Mouse (Mus musculus): ENCODE data around the gene 2810408A11Rik. TPM values are rescaled to one million over a fixed set of nuclear protein-coding genes. Genes with fewer than 3 reads are reported as not detected.

Gene 2810408A11Rik
- total and polyA plus RNA-seq, 3 experiments: 0.81 to 1.3 TPM; not detected in 1

GRCm38 (mm10) chr11:69911701-69912100, 10.9 kb upstream of the 2810408A11Rik start (continued):
- no peak for TF ChIP-seq MAZ (IDR thresholded peaks at IDR 0.05; ENCODE audit: low read depth, low read length)

GRCm38 (mm10) chr11:69910781-69911560, 10.2 kb upstream of the 2810408A11Rik start:
- Histone ChIP-seq H3K36me3 (ENCODE audit: control insufficient read depth in 1 of 2, insufficient read depth in 2 of 2, low read length in 2 of 2) (peaks cover 11 to 17% of the 10 kb centered on the region in 2 experiments; a peak in 3 of 4 replicates), H3K4me1 (ENCODE audit: control insufficient read depth in 1 of 2, insufficient read depth in 2 of 2, low read length in 2 of 2) (peaks cover 0 to 21% of the 10 kb centered on the region in 2 experiments; a peak in 3 of 4 replicates), H3K4me3 (ENCODE audit: control insufficient read depth in 1 of 2, insufficient read depth in 1 of 2, low read depth in 2 of 2, low read length in 2 of 2) (no peak overlapping the region), H3K79me2 (ENCODE audit: control insufficient read depth, insufficient read depth, low read length, poor library complexity) (peaks cover 18% of the 10 kb centered on the region), H3K27ac (ENCODE audit: control insufficient read depth, low read depth, low read length) (no peak overlapping the region), H3K27me3 (ENCODE audit: control insufficient read depth in 1 of 2, insufficient read depth in 2 of 2, low read length in 2 of 2) (no peaks in the 10 kb centered on the region), H3K9me3 (replicated peaks; ENCODE audit: insufficient read depth, low read length) (no peaks in the 10 kb centered on the region), H3K9ac (ENCODE audit: control insufficient read depth, low read depth, low read length, poor library complexity, severe bottlenecking) (no peak overlapping the region)
- DNase-seq (ENCODE audit: low read depth, low spot score): no peak
- TF ChIP-seq NELFE (IDR thresholded peaks at IDR 0.05; ENCODE audit: low read depth, low read length): no peak
- no peak; a peak in 1 of 4 replicates for TF ChIP-seq POLR2A (IDR thresholded peaks at IDR 0.05; ENCODE audit: control insufficient read depth in 1 of 2, insufficient read depth in 1 of 2, low read depth in 1 of 2, low read length in 2 of 2, poor library complexity in 1 of 2)
- no peak for TF ChIP-seq MYB (IDR thresholded peaks at IDR 0.05; ENCODE audit: low read depth, low read length)
- TF ChIP-seq TBP (IDR thresholded peaks at IDR 0.05; ENCODE audit: low read depth, low read length): no peak
- no peak for TF ChIP-seq TAL1 (IDR thresholded peaks at IDR 0.05; ENCODE audit: low read length)
- no peak for TF ChIP-seq MAFK (IDR thresholded peaks at IDR 0.05; ENCODE audit: borderline replicate concordance, low read depth, low read length)
- no peak for TF ChIP-seq ELF1 (IDR thresholded peaks at IDR 0.05; ENCODE audit: low read depth, low read length)
- TF ChIP-seq HCFC1 (IDR thresholded peaks at IDR 0.05; ENCODE audit: low read depth, low read length): no peak
- no peak for TF ChIP-seq NRF1 (IDR thresholded peaks at IDR 0.05; ENCODE audit: insufficient read depth, low read depth, low read length, poor library complexity, severe bottlenecking)
- TF ChIP-seq MAX (IDR thresholded peaks at IDR 0.05; ENCODE audit: low read length): no peak
- TF ChIP-seq SIN3A (IDR thresholded peaks at IDR 0.05; ENCODE audit: low read length): no peak
- no peak for TF ChIP-seq ZC3H11A (IDR thresholded peaks at IDR 0.05; ENCODE audit: low read depth, low read length)
- TF ChIP-seq MXI1 (IDR thresholded peaks at IDR 0.05; ENCODE audit: low read depth, low read length): no peak
- TF ChIP-seq POLR2AphosphoS2 (IDR thresholded peaks at IDR 0.05; ENCODE audit: low read length): no peak
- TF ChIP-seq GATA1 (IDR thresholded peaks at IDR 0.05; ENCODE audit: low read depth, low read length): no peak

GRCm38 (mm10) chr11:69910177-69910576, 9.4 kb upstream of the 2810408A11Rik start:
- Histone ChIP-seq H3K4me1 (ENCODE audit: control insufficient read depth in 1 of 2, insufficient read depth in 2 of 2, low read length in 2 of 2) (peaks cover 0 to 15% of the 10 kb centered on the region in 2 experiments; a peak in 2 of 4 replicates), H3K36me3 (ENCODE audit: control insufficient read depth in 1 of 2, insufficient read depth in 2 of 2, low read length in 2 of 2) (peaks cover 9 to 13% of the 10 kb centered on the region in 2 experiments; a peak in 3 of 4 replicates), H3K27me3 (ENCODE audit: control insufficient read depth in 1 of 2, insufficient read depth in 2 of 2, low read length in 2 of 2) (no peaks in the 10 kb centered on the region), H3K27ac (ENCODE audit: control insufficient read depth, low read depth, low read length) (no peak overlapping the region), H3K79me2 (ENCODE audit: control insufficient read depth, insufficient read depth, low read length, poor library complexity) (peaks cover 12% of the 10 kb centered on the region), H3K9me3 (replicated peaks; ENCODE audit: insufficient read depth, low read length) (no peaks in the 10 kb centered on the region), H3K4me3 (ENCODE audit: control insufficient read depth in 1 of 2, insufficient read depth in 1 of 2, low read depth in 2 of 2, low read length in 2 of 2) (no peak overlapping the region), H3K9ac (ENCODE audit: control insufficient read depth, low read depth, low read length, poor library complexity, severe bottlenecking) (no peak overlapping the region)
- TF ChIP-seq POLR2AphosphoS2 (IDR thresholded peaks at IDR 0.05; ENCODE audit: low read length) (no peak), MAZ (IDR thresholded peaks at IDR 0.05; ENCODE audit: low read depth, low read length) (no peak), TAL1 (IDR thresholded peaks at IDR 0.05; ENCODE audit: low read length) (no peak), USF2 (IDR thresholded peaks at IDR 0.05; ENCODE audit: borderline replicate concordance in 1 of 2, insufficient read depth in 1 of 2, low read depth in 1 of 2, low read length in 2 of 2) (no peak), GABPA (IDR thresholded peaks at IDR 0.05; ENCODE audit: low read depth, low read length) (no peak), HCFC1 (IDR thresholded peaks at IDR 0.05; ENCODE audit: low read depth, low read length) (no peak), NELFE (IDR thresholded peaks at IDR 0.05; ENCODE audit: low read depth, low read length) (no peak), SMC3 (IDR thresholded peaks at IDR 0.05; ENCODE audit: low read depth, low read length) (no peak), MYC (IDR thresholded peaks at IDR 0.05; ENCODE audit: low read depth, low read length) (no peak), MYB (IDR thresholded peaks at IDR 0.05; ENCODE audit: low read depth, low read length) (no peak), USF1 (IDR thresholded peaks at IDR 0.05; ENCODE audit: low read depth, low read length) (no peak), CHD1 (IDR thresholded peaks at IDR 0.05; ENCODE audit: low read depth, low read length) (no peak), ZMIZ1 (IDR thresholded peaks at IDR 0.05; ENCODE audit: low read depth, low read length) (no peak), ELF1 (IDR thresholded peaks at IDR 0.05; ENCODE audit: low read depth, low read length) (no peak), KAT2A (conservative IDR thresholded peaks at IDR 0.05; ENCODE audit: low read depth, low read length) (no peak), E2F4 (IDR thresholded peaks at IDR 0.05; ENCODE audit: borderline replicate concordance, low read depth, low read length) (no peak), TBP (IDR thresholded peaks at IDR 0.05; ENCODE audit: low read depth, low read length) (no peak), MXI1 (IDR thresholded peaks at IDR 0.05; ENCODE audit: low read depth, low read length) (no peak), ZNF384 (IDR thresholded peaks at IDR 0.05; ENCODE audit: low read depth, low read length) (no peak), JUND (IDR thresholded peaks at IDR 0.05; ENCODE audit: low read depth, low read length) (no peak)
- no peak for DNase-seq (ENCODE audit: low read depth, low spot score)
